11 mouse cellular contexts compared by ENCODE assay signal in the genomic region with DNA sequence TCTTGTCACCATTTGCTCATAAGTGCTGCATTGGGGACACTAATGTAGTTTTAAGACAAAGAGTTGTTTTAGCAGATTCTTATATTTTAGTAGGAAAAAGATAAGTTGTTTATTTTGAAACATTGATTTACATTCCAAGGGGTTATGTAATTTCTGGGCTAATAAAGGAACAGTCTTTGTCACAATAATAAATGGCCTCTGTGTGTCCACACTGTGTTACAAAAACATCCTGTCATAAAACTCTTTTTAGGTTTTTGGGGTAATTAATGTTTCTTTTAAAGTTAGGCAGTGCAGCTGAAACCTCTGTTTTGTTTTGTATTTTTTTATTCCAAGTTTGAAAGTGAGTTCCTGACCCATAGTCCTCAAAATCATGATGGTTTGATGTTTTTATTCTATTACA.
"Had no signal": no experiment of that assay in that cellular context is flagged by ENCODE, and none has a peak within 500 bp of the region (broad histone marks: within the 10 kb centered on the region; RNA-seq: fewer than 3 reads in every experiment).

No protein-coding gene starts in this region.

- H3K9me3 ChIP-seq: hindbrain, embryonic 13.5 days; liver, embryonic 15.5 days; midbrain, embryonic 13.5 days; stomach, embryonic 15.5 days had no signal

- H3K36me3 ChIP-seq: hindbrain, embryonic 13.5 days; limb, embryonic 12.5 days; liver, embryonic 15.5 days; midbrain, embryonic 13.5 days; stomach, embryonic 15.5 days had no signal

- H3K4me3 ChIP-seq: hindbrain, embryonic 13.5 days; limb, embryonic 12.5 days; liver, embryonic 15.5 days; midbrain, embryonic 13.5 days; stomach, embryonic 15.5 days had no signal

- H3K4me1 ChIP-seq: hindbrain, embryonic 13.5 days; limb, embryonic 12.5 days; liver, embryonic 15.5 days; midbrain, embryonic 13.5 days; stomach, embryonic 15.5 days had no signal

- ATAC-seq: hindbrain, postnatal 0 days; midbrain, embryonic 13.5 days had no signal

- H3K27me3 ChIP-seq: hindbrain, embryonic 13.5 days; limb, embryonic 12.5 days; liver, embryonic 15.5 days; midbrain, embryonic 13.5 days; stomach, embryonic 15.5 days had no signal

- H3K4me2 ChIP-seq: hindbrain, embryonic 13.5 days; limb, embryonic 12.5 days; liver, embryonic 15.5 days; midbrain, embryonic 13.5 days; stomach, embryonic 15.5 days had no signal

- DNase-seq: liver; lung, postnatal 36 days; right cerebral cortex, postnatal 14 days; thymus, adult 2 months; thymus, postnatal 25 days had no signal

- H3K27ac ChIP-seq: hindbrain, embryonic 13.5 days; hindbrain, postnatal 0 days; limb, embryonic 12.5 days; liver, embryonic 15.5 days; midbrain, embryonic 13.5 days; stomach, embryonic 15.5 days had no signal

- H3K9ac ChIP-seq: hindbrain, embryonic 13.5 days; limb, embryonic 12.5 days; liver, embryonic 15.5 days; midbrain, embryonic 13.5 days; stomach, embryonic 15.5 days had no signal
